Mouse (Mus musculus) CH12.LX (cell line): ENCODE measurements around the gene Uchl5. TPM values are rescaled to one million over a fixed set of nuclear protein-coding genes. Genes with fewer than 3 reads are reported as not detected.

Experiments used
- DNase-seq: peaks from one replicate; pipeline ENCODE4 v3.0.0-alpha.2; 2013; ENCODE audit errors: extremely low read depth
- H3K27ac ChIP-seq: 2 replicates; pipeline ENCODE4 v1.5.1; 2012; ENCODE audit warnings: low read depth, mild to moderate bottlenecking, control low read depth, moderate library complexity; ENCODE audit not compliant: insufficient read depth
- H3K27me3 ChIP-seq: replicated peaks from 2 replicates; pipeline ENCODE3; 2012; ENCODE audit warnings: inconsistent platforms
- H3K36me3 ChIP-seq, 2 experiments: replicated peaks in 1 of 2; 2 replicates each; pipeline versions ENCODE3 to v1.6.1; 2012; ENCODE audit warnings: inconsistent platforms in 1 of 2, low read length in 1 of 2, mild to moderate bottlenecking in 1 of 2, mixed read lengths in 1 of 2, moderate library complexity in 1 of 2; ENCODE audit not compliant: control insufficient read depth in 1 of 2, insufficient read depth in 1 of 2
- H3K4me1 ChIP-seq, 2 experiments: 2 replicates each; pipeline ENCODE4 v1.6.1; 2012; ENCODE audit warnings: inconsistent platforms in 1 of 2, moderate library complexity in 1 of 2; ENCODE audit not compliant: insufficient read depth in 2 of 2, control insufficient read depth in 1 of 2
- H3K4me2 ChIP-seq: 2 replicates; pipeline ENCODE4 v1.6.1; 2012; ENCODE audit warnings: low read depth, mild to moderate bottlenecking, control low read depth; ENCODE audit not compliant: poor library complexity, insufficient read depth, severe bottlenecking
- H3K4me3 ChIP-seq, 3 experiments: fragments of 150-350 bp in 1 of 3; sonication (generic) in 1 of 3; replicated peaks in 1 of 3; 2 replicates each; pipeline versions ENCODE3 to v1.5.1; 2011 to 2012; ENCODE audit warnings: low read depth in 2 of 3, low read length in 2 of 3, mild to moderate bottlenecking in 2 of 3, moderate library complexity in 2 of 3, control low read depth in 1 of 3, improper control_type of control experiment in 1 of 3, inconsistent platforms in 1 of 3, mixed read lengths in 1 of 3; ENCODE audit not compliant: poor library complexity in 1 of 3
- H3K79me2 ChIP-seq: replicated peaks from 2 replicates; pipeline ENCODE4 v1.6.1; 2012; ENCODE audit warnings: mild to moderate bottlenecking, moderate library complexity; ENCODE audit not compliant: control insufficient read depth, poor library complexity, insufficient read depth, severe bottlenecking; ENCODE audit errors: extremely low read depth
- H3K9ac ChIP-seq: 2 replicates; pipeline ENCODE4 v1.6.1; 2012; ENCODE audit warnings: low read depth, mild to moderate bottlenecking, control low read depth, moderate library complexity; ENCODE audit not compliant: insufficient read depth
- H3K9me3 ChIP-seq: replicated peaks from 2 replicates; pipeline ENCODE3; 2012; ENCODE audit warnings: low read length, inconsistent platforms, mixed read lengths
- BHLHE40 ChIP-seq: IDR thresholded peaks from 2 replicates; pipeline ENCODE4 v1.6.1; 2011; ENCODE audit warnings: mild to moderate bottlenecking, low read depth, low read length, improper control_type of control experiment
- CHD1 ChIP-seq: IDR thresholded peaks from 2 replicates; pipeline ENCODE4 v1.6.1; 2012; ENCODE audit warnings: low read depth, low read length, improper control_type of control experiment, inconsistent platforms
- E2F4 ChIP-seq: IDR thresholded peaks from 2 replicates; pipeline ENCODE4 v1.6.1; 2011; ENCODE audit warnings: low read depth, low read length, improper control_type of control experiment; ENCODE audit not compliant: insufficient replicate concordance
- ELF1 ChIP-seq: IDR thresholded peaks from 2 replicates; pipeline ENCODE4 v1.6.1; 2014; ENCODE audit warnings: low read depth, mild to moderate bottlenecking, inconsistent platforms, low read length, improper control_type of control experiment
- EP300 ChIP-seq: IDR thresholded peaks from 2 replicates; pipeline ENCODE4 v1.6.1; 2011; ENCODE audit warnings: low read length, improper control_type of control experiment
- IRF4 ChIP-seq: IDR thresholded peaks from 2 replicates; pipeline ENCODE4 v1.6.1; 2014; ENCODE audit warnings: low read depth, mild to moderate bottlenecking, inconsistent platforms, low read length, improper control_type of control experiment
- KAT2A ChIP-seq: IDR thresholded peaks from 2 replicates; pipeline ENCODE4 v1.6.1; 2012; ENCODE audit warnings: low read length, improper control_type of control experiment, inconsistent platforms; ENCODE audit not compliant: insufficient replicate concordance
- MAFK ChIP-seq: IDR thresholded peaks from 2 replicates; pipeline ENCODE4 v1.6.1; 2011; ENCODE audit warnings: low read length, improper control_type of control experiment; ENCODE audit not compliant: insufficient replicate concordance
- MAX ChIP-seq: IDR thresholded peaks from 2 replicates; pipeline ENCODE4 v1.6.1; 2011; ENCODE audit warnings: low read length, improper control_type of control experiment
- MAZ ChIP-seq: IDR thresholded peaks from 2 replicates; pipeline ENCODE4 v1.6.1; 2012; ENCODE audit warnings: low read depth, mild to moderate bottlenecking, inconsistent platforms, low read length, improper control_type of control experiment, moderate library complexity
- MEF2A ChIP-seq: IDR thresholded peaks from 2 replicates; pipeline ENCODE4 v1.6.1; 2014; ENCODE audit warnings: low read depth, mild to moderate bottlenecking, inconsistent platforms, low read length, improper control_type of control experiment, borderline replicate concordance
- MXI1 ChIP-seq: IDR thresholded peaks from 2 replicates; pipeline ENCODE4 v1.6.1; 2011; ENCODE audit warnings: mild to moderate bottlenecking, low read depth, low read length, improper control_type of control experiment
- MYC ChIP-seq: IDR thresholded peaks from 2 replicates; pipeline ENCODE4 v1.6.1; 2011; ENCODE audit warnings: low read depth, mild to moderate bottlenecking, improper control_type of control experiment, low read length
- NELFE ChIP-seq: IDR thresholded peaks from 2 replicates; pipeline ENCODE4 v1.6.1; 2011; ENCODE audit warnings: low read depth, low read length, improper control_type of control experiment
- POLR2A ChIP-seq: IDR thresholded peaks from 2 replicates; pipeline ENCODE4 v1.6.1; 2011; ENCODE audit warnings: low read depth, mild to moderate bottlenecking, improper control_type of control experiment, low read length
- SIN3A ChIP-seq: IDR thresholded peaks from 2 replicates; pipeline ENCODE4 v1.6.1; 2012; ENCODE audit warnings: low read length, improper control_type of control experiment, inconsistent platforms
- SMC3 ChIP-seq: IDR thresholded peaks from 2 replicates; pipeline ENCODE4 v1.6.1; 2011; ENCODE audit warnings: low read depth, low read length, improper control_type of control experiment
- UBTF ChIP-seq: IDR thresholded peaks from 2 replicates; pipeline ENCODE4 v1.6.1; 2012; ENCODE audit warnings: low read depth, mild to moderate bottlenecking, inconsistent platforms, low read length, improper control_type of control experiment, moderate library complexity
- USF1 ChIP-seq: IDR thresholded peaks from 2 replicates; pipeline ENCODE4 v1.6.1; 2014; ENCODE audit warnings: low read depth, mild to moderate bottlenecking, inconsistent platforms, low read length, improper control_type of control experiment
- ZC3H11A ChIP-seq: IDR thresholded peaks from 2 replicates; pipeline ENCODE4 v1.6.1; 2012; ENCODE audit warnings: low read depth, mild to moderate bottlenecking, inconsistent platforms, low read length, improper control_type of control experiment
- ZKSCAN1 ChIP-seq: IDR thresholded peaks from 2 replicates; pipeline ENCODE4 v1.6.1; 2012; ENCODE audit warnings: low read depth, inconsistent platforms, low read length, improper control_type of control experiment, borderline replicate concordance
- ZNF384 ChIP-seq: IDR thresholded peaks from 2 replicates; pipeline ENCODE4 v1.6.1; 2012; ENCODE audit warnings: low read depth, low read length, improper control_type of control experiment, inconsistent platforms
- dilution Hi-C: fragments of 300-500 bp; cut with MboI; formaldehyde crosslinking; loops from 2 replicates; pipeline ENCODE4 v1.14.3; 2020; ENCODE audit warnings: low sequenced_read_pairs; ENCODE audit not compliant: extremely low pct_unique_long_range_greater_than_20kb, extremely low pct_ligation_motif_present
- in situ Hi-C: fragments of 300-500 bp; cut with MboI; formaldehyde crosslinking; loops from 3 replicates; pipeline ENCODE4 v1.14.3; 2019; ENCODE audit warnings: low sequenced_read_pairs, low pct_ligation_motif_present, low pct_unique_long_range_greater_than_20kb, mixed read lengths
- polyA plus RNA-seq: library from polyadenylated mRNA; unstranded; fragments of >175 nt; gene quantifications from 2 replicates; pipeline ENCODE4 v1.2.1, GENCODE M21; 2012; ENCODE audit warnings: low read depth; ENCODE audit not compliant: insufficient read length
- total RNA-seq, 2 experiments: library from RNA; depleted of rRNA; stranded (reverse); fragments of 300-350 nt in 1 of 2; fragments of >200 nt in 1 of 2; gene quantifications; 2 replicates each; pipeline ENCODE4 v1.2.3; 2012 to 2014

The Uchl5 gene
- total and polyA plus RNA-seq, 3 experiments, result 46.4 to 111 (median 54.3) TPM

DNA sequence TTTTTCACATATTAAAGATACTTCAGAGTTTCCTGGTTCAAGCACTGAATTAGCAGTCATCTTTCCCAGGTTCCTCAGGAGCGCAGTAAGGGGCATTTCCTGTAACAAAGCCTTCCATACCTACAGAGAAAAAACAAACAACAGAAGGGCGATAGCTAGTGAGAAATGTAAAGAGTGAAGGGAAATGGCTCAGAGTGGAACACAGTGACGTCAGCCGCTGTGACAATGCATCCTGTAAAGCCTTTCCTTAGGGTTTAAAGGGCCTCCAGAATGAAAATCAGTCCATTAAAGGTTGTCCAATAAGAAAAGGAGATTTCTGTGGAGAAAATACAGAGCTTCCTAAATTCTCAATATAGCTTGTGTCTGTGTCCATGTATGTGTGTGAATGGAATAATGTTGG lies 11.3 kb upstream of the Uchl5 start (continued):
- TF ChIP-seq IRF4, result no peak
- no peak for TF ChIP-seq MEF2A
- TF ChIP-seq MAX, result no peak
- TF ChIP-seq, all 38 proteins: peak for 4

DNA sequence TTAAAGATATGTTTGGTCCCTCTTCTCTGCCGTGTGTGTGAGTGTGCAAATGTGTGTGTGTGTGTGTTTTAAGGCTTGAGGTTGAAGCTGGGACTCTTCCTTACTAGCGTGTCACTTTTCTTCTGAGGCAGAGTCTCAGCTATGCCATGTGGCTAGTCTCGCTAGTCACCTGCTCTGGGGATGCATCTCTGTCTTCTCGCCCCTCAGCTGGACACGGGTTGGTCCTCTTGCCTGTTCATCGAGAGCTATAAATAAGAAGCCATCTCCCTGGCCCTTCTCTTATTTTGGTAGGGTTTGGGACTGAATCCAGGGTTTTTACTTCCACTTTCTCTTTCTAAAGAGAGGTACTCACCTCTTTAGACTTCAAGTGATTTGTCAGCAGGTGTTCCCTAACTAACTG lies 10.8 kb upstream of the Uchl5 start:
- Histone ChIP-seq H3K4me3 (peak overlapping the region; percentile 15 to 55 (median 22)), H3K79me2 (no peaks in the 10 kb centered on the region; the same call in 1 of the 2 replicates), H3K9me3 (no peaks in the 10 kb centered on the region), H3K9ac (peak overlapping the region; percentile 89), H3K27me3 (no peaks in the 10 kb centered on the region), H3K27ac (peak overlapping the region; percentile 77), H3K36me3 (peaks cover 6 to 17% of the 10 kb centered on the region in 2 experiments), H3K4me1 (peaks cover 0 to 15% of the 10 kb centered on the region in 2 experiments; a peak in 3 of 4 replicates), H3K4me2 (peak overlapping the region; percentile 100)
- dilution Hi-C loops (no loop called here), in situ Hi-C loops (no loop called here)
- no peak for DNase-seq
- TF ChIP-seq ELF1 (no peak), MAZ (no peak), UBTF (no peak), MAFK (no peak), E2F4 (no peak), MAX (peak; percentile 67; the same call in 1 of the 2 replicates), MEF2A (no peak), MXI1 (peak; percentile 46; the same call in 1 of the 2 replicates), CHD1 (no peak), BHLHE40 (no peak), MYC (0 out of 2 replicates have a peak, but pooled peaks have one; percentile 62), USF1 (no peak), ZC3H11A (no peak), SIN3A (0 out of 2 replicates have a peak, but pooled peaks have one; percentile 13), ZKSCAN1 (no peak), EP300 (no peak)

DNA sequence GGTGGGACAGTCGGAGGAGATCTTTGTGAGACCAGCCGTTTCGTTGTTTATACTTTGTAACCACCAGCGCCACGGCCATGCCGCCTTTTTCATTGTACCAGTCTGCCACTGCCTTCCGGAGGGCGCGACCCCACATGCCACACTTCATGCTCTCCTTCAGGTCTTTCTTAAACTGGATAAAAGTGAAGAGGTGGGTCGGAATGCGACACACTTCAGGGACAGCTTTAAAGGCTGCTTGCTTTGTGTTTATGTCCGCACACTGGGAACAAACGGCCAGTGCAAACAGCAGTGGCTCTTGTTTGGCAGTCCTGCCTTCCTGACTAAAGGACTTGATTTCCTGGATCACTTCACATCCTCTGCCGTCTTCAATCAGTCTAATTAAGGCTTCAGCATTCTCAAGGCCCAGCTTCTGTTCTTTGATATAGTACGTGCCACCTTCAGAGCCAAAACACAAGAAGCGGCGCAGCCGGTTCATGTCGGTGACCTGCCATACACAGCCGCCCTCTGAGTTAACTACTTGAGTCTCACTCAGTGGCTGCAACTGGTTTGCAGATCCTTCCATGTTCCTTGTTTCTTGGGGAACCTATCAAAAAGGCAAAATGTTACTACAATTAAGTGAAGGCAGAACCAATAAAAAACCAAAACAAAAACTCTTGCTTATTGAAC lies 6.5 kb upstream of the Uchl5 start:
- no peaks in the 10 kb centered on the region for H3K9me3 ChIP-seq
- H3K4me2 ChIP-seq, result no peak overlapping the region
- peaks cover 1% of the 10 kb centered on the region for H3K79me2 ChIP-seq
- DNase-seq, result no peak
- H3K9ac ChIP-seq, result no peak overlapping the region
- no peak overlapping the region for H3K4me3 ChIP-seq
- dilution Hi-C loops (no loop called here), in situ Hi-C loops (no loop called here)
- peaks cover 0 to 15% of the 10 kb centered on the region in 2 experiments; a peak in 3 of 4 replicates for H3K4me1 ChIP-seq
- H3K27me3 ChIP-seq, result no peaks in the 10 kb centered on the region
- peaks cover 0 to 6% of the 10 kb centered on the region in 2 experiments for H3K36me3 ChIP-seq
- H3K27ac ChIP-seq, result no peak overlapping the region
- TF ChIP-seq KAT2A (no peak), IRF4 (no peak), E2F4 (no peak), NELFE (no peak), CHD1 (no peak), SMC3 (no peak), EP300 (no peak), ZKSCAN1 (no peak), UBTF (no peak), POLR2A (no peak), ELF1 (no peak), USF1 (no peak), ZNF384 (no peak)
